Mouse (Mus musculus): Measurements from ENCODE around the gene Fyb2. TPM values are rescaled to one million over a fixed set of nuclear protein-coding genes. Genes with fewer than 3 reads are reported as not detected.
"Not testable (repeated sequence)": the region's sequence is repeated elsewhere in the genome, so short reads cannot be mapped to it uniquely, and the experiment has no call there.

Fyb2 gene
- total RNA-seq, 2 experiments from 2014 or later, result 1.5 to 1.6 TPM

- intact Hi-C loops (cut with DNase I), result loop anchor here (2.0 kb wide), 1 partner anchor 91 kb away; no protein-coding TSS in a partner anchor
- no peak for DNase-seq (ENCODE audit: low spot score in 2 of 2)
Measured at GRCm38 (mm10) chr4:105001736-105002135, 88.5 kb downstream of the Fyb2 start.

GRCm38 (mm10) chr4:105004135-105004534 lies 90.9 kb downstream of the Fyb2 start:
- intact Hi-C loops (cut with DNase I), result no loop called here
- no peak for DNase-seq (ENCODE audit: low spot score in 2 of 2)

GRCm38 (mm10) chr4:105004649-105005048 lies 91.4 kb downstream of the Fyb2 start:
- intact Hi-C loops (cut with DNase I); DNase-seq (ENCODE audit: low spot score in 2 of 2): not testable (repeated sequence)

GRCm38 (mm10) chr4:105007360-105008018 lies 94.2 kb downstream of the Fyb2 start:
- intact Hi-C loops (cut with DNase I), result no loop called here
- no peak for DNase-seq (ENCODE audit: low spot score in 2 of 2)

- peak in 1 of 2 experiments; percentile 35 for DNase-seq (ENCODE audit: low spot score in 2 of 2)
- intact Hi-C loops (cut with DNase I), result no loop called here
Measured at GRCm38 (mm10) chr4:105013718-105014117, 100.5 kb downstream of the Fyb2 start.

- no peak for DNase-seq (ENCODE audit: low spot score in 2 of 2)
- intact Hi-C loops (cut with DNase I), result no loop called here
Measured at GRCm38 (mm10) chr4:105015496-105015895, 102.2 kb downstream of the Fyb2 start.

GRCm38 (mm10) chr4:105016006-105016613 lies 102.9 kb downstream of the Fyb2 start:
- DNase-seq (ENCODE audit: low spot score in 2 of 2), result no peak
- intact Hi-C loops (cut with DNase I), result no loop called here

DNA sequence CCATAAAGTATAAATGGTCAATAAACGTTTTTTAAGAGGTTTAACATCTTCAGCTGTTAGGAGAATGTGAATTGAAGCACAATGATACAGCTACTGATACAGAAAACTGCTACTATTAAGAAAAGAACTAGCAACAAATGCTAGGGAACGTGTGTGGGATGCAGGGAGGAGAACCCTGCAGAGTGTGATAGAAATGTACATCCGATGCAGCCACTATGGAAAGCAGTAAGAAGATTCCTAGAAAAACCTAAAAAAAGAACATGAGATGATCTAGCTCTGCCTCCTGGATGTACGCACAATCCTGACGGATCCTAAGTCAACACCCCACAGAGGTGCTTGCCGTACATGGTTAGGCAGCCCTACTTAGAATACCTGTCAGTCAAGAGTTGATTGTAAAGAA lies 114.0 kb downstream of the Fyb2 start:
- peak in 1 of 2 experiments; percentile 51 for DNase-seq (ENCODE audit: low spot score in 2 of 2)
- intact Hi-C loops (cut with DNase I), result no loop called here

GRCm38 (mm10) chr4:105031104-105031503 lies 117.8 kb downstream of the Fyb2 start:
- no peak for DNase-seq (ENCODE audit: low spot score in 2 of 2)
- intact Hi-C loops (cut with DNase I), result loop anchor here (5.0 kb wide), 1 partner anchor 1196 kb away; no protein-coding TSS in a partner anchor

- no peak for DNase-seq (ENCODE audit: low spot score in 2 of 2)
- intact Hi-C loops (cut with DNase I), result loop anchor here (2.0 to 5.0 kb wide), 2 partner anchors 90 to 1194 kb away; no protein-coding TSS in a partner anchor
Measured at GRCm38 (mm10) chr4:105033153-105033552, 119.9 kb downstream of the Fyb2 start.

- no peak for DNase-seq (ENCODE audit: low spot score in 2 of 2)
- intact Hi-C loops (cut with DNase I), result loop anchor here (2.0 to 5.0 kb wide), 2 partner anchors 75 to 1193 kb away; partner anchors contain the start of gene Prkaa2
Measured at GRCm38 (mm10) chr4:105034259-105034658, 121.0 kb downstream of the Fyb2 start.

GRCm38 (mm10) chr4:105050041-105050440 lies 136.8 kb downstream of the Fyb2 start:
- intact Hi-C loops (cut with DNase I), result no loop called here

GRCm38 (mm10) chr4:105051291-105051690 lies 138.0 kb downstream of the Fyb2 start:
- intact Hi-C loops (cut with DNase I), result no loop called here
- no peak for DNase-seq (ENCODE audit: low spot score in 2 of 2)

More at GRCm38 (mm10) chr4:105050041-105050440, 136.8 kb downstream of the Fyb2 start:
- DNase-seq (ENCODE audit: low spot score in 2 of 2), result no peak

Other genes starting within 250 kb of the Fyb2 start
- gene C8b, start 147.1 kb upstream of the Fyb2 start, total RNA-seq (2021), result under 1 TPM in 1 of 2 experiments, not detected in 1; 0.25 TPM
- gene Gm17662, start 56.1 kb upstream of the Fyb2 start, total RNA-seq (2021), result not detected
- gene C8a, start 37.1 kb upstream of the Fyb2 start, total RNA-seq (2021), result not detected
- 10 to 100 TPM; 31.0 to 31.6 TPM for gene Prkaa2, start 196.4 kb downstream of the Fyb2 start, total RNA-seq (2021)
- 100 to 1,000 TPM; 163 to 170 TPM for gene Plpp3, start 243.9 kb downstream of the Fyb2 start, total RNA-seq (2021)